Mouse (Mus musculus): Measurements from ENCODE around the gene Chmp6. TPM values are rescaled to one million over a fixed set of nuclear protein-coding genes. Genes with fewer than 3 reads are reported as not detected.

Gene Chmp6
- total RNA-seq, 2 experiments from 2014 or later = 30.8 to 33.5 TPM

GRCm38 (mm10) chr11:119937216-119937615, 24.0 kb downstream of the Chmp6 start:
- DNase-seq = no peak

- no peak for DNase-seq
Observed at GRCm38 (mm10) chr11:119937772-119938502, 24.7 kb downstream of the Chmp6 start.

GRCm38 (mm10) chr11:119939073-119939710, 26.0 kb downstream of the Chmp6 start:
- DNase-seq = no peak

- DNase-seq = no peak
Observed at GRCm38 (mm10) chr11:119939711-119940106, 26.5 kb downstream of the Chmp6 start.

- no peak for DNase-seq
Observed at GRCm38 (mm10) chr11:119940142-119940541, 26.9 kb downstream of the Chmp6 start.

GRCm38 (mm10) chr11:119941794-119942193, 28.6 kb downstream of the Chmp6 start:
- DNase-seq = no peak

GRCm38 (mm10) chr11:119942201-119942726, 29.0 kb downstream of the Chmp6 start:
- DNase-seq = peak; percentile 47

GRCm38 (mm10) chr11:119942727-119943427, 29.6 kb downstream of the Chmp6 start, which contains the start of gene Baiap2:
Gene Baiap2 (plus strand): TSS chr11:119942763.
- DNase-seq = peak; percentile 99

- DNase-seq = no peak
Observed at GRCm38 (mm10) chr11:119943428-119943988, 30.3 kb downstream of the Chmp6 start.

GRCm38 (mm10) chr11:119945343-119945742, 32.1 kb downstream of the Chmp6 start:
- no peak for DNase-seq

GRCm38 (mm10) chr11:119947426-119947825, 34.2 kb downstream of the Chmp6 start:
- no peak for DNase-seq

GRCm38 (mm10) chr11:119947897-119948296, 34.7 kb downstream of the Chmp6 start:
- no peak for DNase-seq

GRCm38 (mm10) chr11:119948305-119948704, 35.1 kb downstream of the Chmp6 start:
- no peak for DNase-seq

GRCm38 (mm10) chr11:119948803-119949202, 35.6 kb downstream of the Chmp6 start:
- no peak for DNase-seq

GRCm38 (mm10) chr11:119950535-119950934, 37.3 kb downstream of the Chmp6 start:
- DNase-seq = no peak

- DNase-seq = no peak
Observed at GRCm38 (mm10) chr11:119951326-119951725, 38.1 kb downstream of the Chmp6 start.

GRCm38 (mm10) chr11:119952429-119953224, 39.4 kb downstream of the Chmp6 start:
- peak; percentile 41 for DNase-seq

- DNase-seq = no peak
Observed at GRCm38 (mm10) chr11:119954233-119954632, 41.0 kb downstream of the Chmp6 start.

- no peak for DNase-seq
Observed at GRCm38 (mm10) chr11:119954749-119955337, 41.6 kb downstream of the Chmp6 start.

GRCm38 (mm10) chr11:119955432-119955831, 42.2 kb downstream of the Chmp6 start:
- no peak for DNase-seq

- no peak for DNase-seq
Observed at GRCm38 (mm10) chr11:119956590-119956989, 43.3 kb downstream of the Chmp6 start.

Measured in gastrocnemius, postnatal 10 days (tissue).